Mouse (Mus musculus): Measurements from ENCODE around the gene Mettl9. TPM values are rescaled to one million over a fixed set of nuclear protein-coding genes. Genes with fewer than 3 reads are reported as not detected.
A peak's percentile ranks its signal among the peaks of the same experiment; 100 is the strongest.

Mettl9 gene
- polyA plus RNA-seq, 1 experiment from 2014 or later = 227 TPM

GRCm38 (mm10) chr7:121064309-121064708 is 30.1 kb downstream of the Mettl9 start:
- no peaks in the 10 kb centered on the region for H3K27me3 ChIP-seq (ENCODE audit: control insufficient read depth, insufficient read depth, low read length)
- 62% methylated on average over 4 of the region's 4 CpGs for WGBS
- no peaks in the 10 kb centered on the region for H3K4me1 ChIP-seq (ENCODE audit: control insufficient read depth, insufficient read depth, low read length)
- no peak overlapping the region for H3K4me2 ChIP-seq (ENCODE audit: low read length)
- H3K27ac ChIP-seq (replicated peaks; ENCODE audit: low read depth, low read length) = no peak overlapping the region
- no peak overlapping the region for H3K4me3 ChIP-seq (replicated peaks; ENCODE audit: low read depth, low read length)
- peak; percentile 62 for DNase-seq
- H3K9ac ChIP-seq (replicated peaks; ENCODE audit: low read length) = no peak overlapping the region
- H3K9me3 ChIP-seq (ENCODE audit: control insufficient read depth, low read length) = no peaks in the 10 kb centered on the region
- peaks cover 27% of the 10 kb centered on the region for H3K36me3 ChIP-seq (ENCODE audit: control insufficient read depth, insufficient read depth, low read length)
- ATAC-seq (ENCODE audit: low FRiP score, low TSS enrichment) = no peak

GRCm38 (mm10) chr7:121071276-121071675 is 37.0 kb downstream of the Mettl9 start:
- WGBS = 96% methylated on average over 4 of the region's 4 CpGs
- DNase-seq = no peak
- H3K4me1 ChIP-seq (ENCODE audit: control insufficient read depth, insufficient read depth, low read length) = no peaks in the 10 kb centered on the region
- H3K27me3 ChIP-seq (ENCODE audit: control insufficient read depth, insufficient read depth, low read length) = no peaks in the 10 kb centered on the region
- ATAC-seq (ENCODE audit: low FRiP score, low TSS enrichment) = no peak
- H3K4me2 ChIP-seq (ENCODE audit: low read length) = no peak overlapping the region
- H3K4me3 ChIP-seq (replicated peaks; ENCODE audit: low read depth, low read length) = no peak overlapping the region
- H3K27ac ChIP-seq (replicated peaks; ENCODE audit: low read depth, low read length) = no peak overlapping the region
- H3K9ac ChIP-seq (replicated peaks; ENCODE audit: low read length) = no peak overlapping the region
- no peaks in the 10 kb centered on the region for H3K9me3 ChIP-seq (ENCODE audit: control insufficient read depth, low read length)
- H3K36me3 ChIP-seq (ENCODE audit: control insufficient read depth, insufficient read depth, low read length) = peaks cover 47% of the 10 kb centered on the region

GRCm38 (mm10) chr7:121072506-121072905 is 38.3 kb downstream of the Mettl9 start:
- H3K27me3 ChIP-seq (ENCODE audit: control insufficient read depth, insufficient read depth, low read length) = no peaks in the 10 kb centered on the region
- H3K4me2 ChIP-seq (ENCODE audit: low read length) = no peak overlapping the region
- DNase-seq = no peak
- no peak overlapping the region for H3K9ac ChIP-seq (replicated peaks; ENCODE audit: low read length)
- no peak overlapping the region for H3K4me3 ChIP-seq (replicated peaks; ENCODE audit: low read depth, low read length)
- no peak for ATAC-seq (ENCODE audit: low FRiP score, low TSS enrichment)
- no peak overlapping the region for H3K27ac ChIP-seq (replicated peaks; ENCODE audit: low read depth, low read length)
- H3K9me3 ChIP-seq (ENCODE audit: control insufficient read depth, low read length) = no peaks in the 10 kb centered on the region
- no peaks in the 10 kb centered on the region for H3K4me1 ChIP-seq (ENCODE audit: control insufficient read depth, insufficient read depth, low read length)
- 93% methylated on average over 5 of the region's 5 CpGs for WGBS
- H3K36me3 ChIP-seq (ENCODE audit: control insufficient read depth, insufficient read depth, low read length) = peaks cover 56% of the 10 kb centered on the region

- no peaks in the 10 kb centered on the region for H3K4me1 ChIP-seq (ENCODE audit: control insufficient read depth, insufficient read depth, low read length)
- no peak within 1 kb of the TSS for H3K4me2 ChIP-seq (ENCODE audit: low read length)
- no peak within 1 kb of the TSS for H3K4me3 ChIP-seq (replicated peaks; ENCODE audit: low read depth, low read length)
- 81% methylated on average over 11 of the region's 11 CpGs for WGBS
- no peaks in the 10 kb centered on the region for H3K9me3 ChIP-seq (ENCODE audit: control insufficient read depth, low read length)
- ATAC-seq (ENCODE audit: low FRiP score, low TSS enrichment) (no peak), DNase-seq (no peak)
- no peak within 1 kb of the TSS for H3K9ac ChIP-seq (replicated peaks; ENCODE audit: low read length)
- no peak within 1 kb of the TSS for H3K27ac ChIP-seq (replicated peaks; ENCODE audit: low read depth, low read length)
- no peaks in the 10 kb centered on the region for H3K27me3 ChIP-seq (ENCODE audit: control insufficient read depth, insufficient read depth, low read length)
- peaks cover 55% of the 10 kb centered on the region for H3K36me3 ChIP-seq (ENCODE audit: control insufficient read depth, insufficient read depth, low read length)
Observed at GRCm38 (mm10) chr7:121074281-121074680, 40.0 kb downstream of the Mettl9 start, which contains the start of gene Igsf6. Gene Igsf6 (minus strand): TSS chr7:121074572.

GRCm38 (mm10) chr7:121074801-121075400 is 40.7 kb downstream of the Mettl9 start:
- Histone ChIP-seq H3K4me1 (ENCODE audit: control insufficient read depth, insufficient read depth, low read length) (no peaks in the 10 kb centered on the region), H3K4me2 (ENCODE audit: low read length) (no peak overlapping the region), H3K27me3 (ENCODE audit: control insufficient read depth, insufficient read depth, low read length) (no peaks in the 10 kb centered on the region), H3K36me3 (ENCODE audit: control insufficient read depth, insufficient read depth, low read length) (peaks cover 52% of the 10 kb centered on the region), H3K4me3 (replicated peaks; ENCODE audit: low read depth, low read length) (no peak overlapping the region), H3K9ac (replicated peaks; ENCODE audit: low read length) (no peak overlapping the region), H3K9me3 (ENCODE audit: control insufficient read depth, low read length) (no peaks in the 10 kb centered on the region), H3K27ac (replicated peaks; ENCODE audit: low read depth, low read length) (no peak overlapping the region)
- WGBS = 92% methylated on average over 6 of the region's 6 CpGs
- DNase-seq (no peak), ATAC-seq (ENCODE audit: low FRiP score, low TSS enrichment) (no peak)

- Histone ChIP-seq H3K9me3 (ENCODE audit: control insufficient read depth, low read length) (no peaks in the 10 kb centered on the region), H3K27me3 (ENCODE audit: control insufficient read depth, insufficient read depth, low read length) (no peaks in the 10 kb centered on the region), H3K9ac (replicated peaks; ENCODE audit: low read length) (no peak overlapping the region), H3K4me3 (replicated peaks; ENCODE audit: low read depth, low read length) (no peak overlapping the region), H3K4me2 (ENCODE audit: low read length) (no peak overlapping the region), H3K4me1 (ENCODE audit: control insufficient read depth, insufficient read depth, low read length) (no peaks in the 10 kb centered on the region), H3K27ac (replicated peaks; ENCODE audit: low read depth, low read length) (no peak overlapping the region), H3K36me3 (ENCODE audit: control insufficient read depth, insufficient read depth, low read length) (peaks cover 48% of the 10 kb centered on the region)
- no peak for DNase-seq
- ATAC-seq (ENCODE audit: low FRiP score, low TSS enrichment) = no peak
- 94% methylated on average over 5 of the region's 5 CpGs for WGBS
Observed at GRCm38 (mm10) chr7:121075416-121075815, 41.2 kb downstream of the Mettl9 start.

GRCm38 (mm10) chr7:121077311-121077710 is 43.1 kb downstream of the Mettl9 start:
- no peak for DNase-seq
- no peaks in the 10 kb centered on the region for H3K4me1 ChIP-seq (ENCODE audit: control insufficient read depth, insufficient read depth, low read length)
- no peak overlapping the region for H3K27ac ChIP-seq (replicated peaks; ENCODE audit: low read depth, low read length)
- H3K4me2 ChIP-seq (ENCODE audit: low read length) = no peak overlapping the region
- WGBS = 91% methylated on average over 6 of the region's 6 CpGs
- H3K27me3 ChIP-seq (ENCODE audit: control insufficient read depth, insufficient read depth, low read length) = no peaks in the 10 kb centered on the region
- no peak overlapping the region for H3K4me3 ChIP-seq (replicated peaks; ENCODE audit: low read depth, low read length)
- ATAC-seq (ENCODE audit: low FRiP score, low TSS enrichment) = no peak; the same call in 1 of the 2 replicates
- no peak overlapping the region for H3K9ac ChIP-seq (replicated peaks; ENCODE audit: low read length)
- no peaks in the 10 kb centered on the region for H3K9me3 ChIP-seq (ENCODE audit: control insufficient read depth, low read length)
- H3K36me3 ChIP-seq (ENCODE audit: control insufficient read depth, insufficient read depth, low read length) = peaks cover 34% of the 10 kb centered on the region

GRCm38 (mm10) chr7:121077829-121078228 is 43.6 kb downstream of the Mettl9 start:
- Histone ChIP-seq H3K4me3 (replicated peaks; ENCODE audit: low read depth, low read length) (no peak overlapping the region), H3K9me3 (ENCODE audit: control insufficient read depth, low read length) (no peaks in the 10 kb centered on the region), H3K36me3 (ENCODE audit: control insufficient read depth, insufficient read depth, low read length) (peaks cover 34% of the 10 kb centered on the region), H3K4me2 (ENCODE audit: low read length) (no peak overlapping the region), H3K9ac (replicated peaks; ENCODE audit: low read length) (no peak overlapping the region), H3K27ac (replicated peaks; ENCODE audit: low read depth, low read length) (peak overlapping the region; percentile 52; the same call in 1 of the 2 replicates), H3K27me3 (ENCODE audit: control insufficient read depth, insufficient read depth, low read length) (no peaks in the 10 kb centered on the region), H3K4me1 (ENCODE audit: control insufficient read depth, insufficient read depth, low read length) (no peaks in the 10 kb centered on the region)
- 6% methylated on average over 5 of the region's 5 CpGs for WGBS
- DNase-seq (peak; percentile 91), ATAC-seq (ENCODE audit: low FRiP score, low TSS enrichment) (peak; percentile 62; the same call in 1 of the 2 replicates)

- Histone ChIP-seq H3K4me2 (ENCODE audit: low read length) (no peak within 1 kb of the TSS), H3K9me3 (ENCODE audit: control insufficient read depth, low read length) (no peaks in the 10 kb centered on the region), H3K27me3 (ENCODE audit: control insufficient read depth, insufficient read depth, low read length) (no peaks in the 10 kb centered on the region), H3K27ac (replicated peaks; ENCODE audit: low read depth, low read length) (no peak within 1 kb of the TSS), H3K4me3 (replicated peaks; ENCODE audit: low read depth, low read length) (no peak within 1 kb of the TSS), H3K36me3 (ENCODE audit: control insufficient read depth, insufficient read depth, low read length) (peaks cover 17% of the 10 kb centered on the region), H3K4me1 (ENCODE audit: control insufficient read depth, insufficient read depth, low read length) (no peaks in the 10 kb centered on the region), H3K9ac (replicated peaks; ENCODE audit: low read length) (no peak within 1 kb of the TSS)
- no peak for ATAC-seq (ENCODE audit: low FRiP score, low TSS enrichment)
- WGBS = 93% methylated on average over 4 of the region's 4 CpGs
- DNase-seq = no peak
Observed at GRCm38 (mm10) chr7:121081350-121081749, 47.1 kb downstream of the Mettl9 start, which contains the start of gene Otoa. Gene Otoa (plus strand): TSS chr7:121081650.

Measured in midbrain, embryonic 14.5 days (tissue).